Mouse (Mus musculus) liver, embryonic 14.5 days (tissue): ENCODE measurements around the gene Nicn1. TPM values are rescaled to one million over a fixed set of nuclear protein-coding genes. Genes with fewer than 3 reads are reported as not detected.

Experiments used
- ATAC-seq: fragments of 200-750 bp; cut with Nextera tagmentation; 2 replicates; pipeline ENCODE4 v1.8.0; 2017; ENCODE audit warnings: moderate number of reproducible peaks, mild to moderate bottlenecking, moderate library complexity; ENCODE audit not compliant: insufficient read depth
- DNase-seq, 3 experiments: peaks; one replicate each; pipeline ENCODE4 v3.0.0-alpha.2; 2012 to 2013; ENCODE audit warnings: low read depth in 3 of 3, low spot score in 3 of 3
- H3K27ac ChIP-seq: fragments of 300-500 bp; sonication (generic); 2 replicates; pipeline ENCODE4 v1.5.1; 2014; ENCODE audit warnings: moderate library complexity, mild to moderate bottlenecking, control low read depth, inconsistent platforms
- H3K27me3 ChIP-seq: fragments of 300-500 bp; sonication (generic); 2 replicates; pipeline ENCODE4 v1.6.1; 2014; ENCODE audit warnings: mild to moderate bottlenecking, low read length, moderate library complexity; ENCODE audit not compliant: control insufficient read depth, insufficient read depth
- H3K36me3 ChIP-seq: fragments of 300-500 bp; sonication (generic); replicated peaks from 2 replicates; pipeline ENCODE4 v1.6.1; 2014; ENCODE audit warnings: low read depth; ENCODE audit not compliant: control insufficient read depth, insufficient read depth
- H3K4me1 ChIP-seq, 2 experiments: fragments of 200-500 bp in 1 of 2; fragments of 300-500 bp in 1 of 2; sonication (generic) in 1 of 2; replicated peaks; 2 replicates each; pipeline ENCODE4 v1.6.1; 2012 to 2014; ENCODE audit warnings: antibody characterized with exemption in 1 of 2, inconsistent platforms in 1 of 2, low read length in 1 of 2; ENCODE audit not compliant: control insufficient read depth in 2 of 2, insufficient read depth in 2 of 2
- H3K4me2 ChIP-seq: fragments of 300-500 bp; sonication (generic); 2 replicates; pipeline ENCODE4 v1.6.1; 2014; ENCODE audit warnings: low read depth, mild to moderate bottlenecking, control low read depth, moderate library complexity
- H3K4me3 ChIP-seq, 2 experiments: fragments of 200-500 bp in 1 of 2; fragments of 300-500 bp in 1 of 2; sonication (generic) in 1 of 2; 2 replicates each; pipeline ENCODE4 v1.5.1; 2012 to 2014; ENCODE audit warnings: low read depth in 2 of 2, low read length in 2 of 2, mild to moderate bottlenecking in 2 of 2, control low read depth in 1 of 2, inconsistent platforms in 1 of 2, moderate library complexity in 1 of 2; ENCODE audit not compliant: insufficient read depth in 1 of 2
- H3K9ac ChIP-seq: fragments of 300-500 bp; sonication (generic); replicated peaks from 2 replicates; pipeline ENCODE4 v1.6.1; 2014; ENCODE audit warnings: mild to moderate bottlenecking, control low read depth, moderate library complexity
- H3K9me3 ChIP-seq: fragments of 300-500 bp; sonication (generic); 2 replicates; pipeline ENCODE4 v1.6.1; 2016; ENCODE audit warnings: low read length, mixed read lengths; ENCODE audit not compliant: control insufficient read depth
- CTCF ChIP-seq: IDR thresholded peaks from 2 replicates; pipeline ENCODE4 v1.5.1; 2016; ENCODE audit warnings: antibody characterized with exemption, low read depth, control low read depth
- EP300 ChIP-seq: IDR thresholded peaks from 2 replicates; pipeline ENCODE4 v1.6.1; 2016; ENCODE audit warnings: antibody characterized with exemption, low read depth
- WGBS: fragments of 180-500 bp; shearing (Covaris S2); extraction: QIAGEN DNeasy Blood & Tissue Kit; methylation state at CpG from one replicate; pipeline ENCODE4 v1.1.7; 2014; ENCODE audit not compliant: insufficient replicate concordance; 5-methylcytosine and 5-hydroxymethylcytosine counted together
- polyA plus RNA-seq, 2 experiments: library from polyadenylated mRNA; depleted of rRNA in 1 of 2; stranded (reverse) in 1 of 2; unstranded in 1 of 2; fragments of >200 nt; fragmentation: Nextera tagmentation in 1 of 2; extraction: Ambion mirVana in 1 of 2; gene quantifications; 2 replicates each; pipeline versions ENCODE4 v1.2.1 to v1.2.3; 2012 to 2014

The Nicn1 gene
- polyA plus RNA-seq, 2 experiments = 2.8 to 4.3 TPM

GRCm38 (mm10) chr9:108271941-108272340, 18.3 kb upstream of the Nicn1 start:
- WGBS = 24% methylated on average over 2 of the region's 2 CpGs
- no peak overlapping the region for H3K4me2 ChIP-seq
- H3K9ac ChIP-seq = no peak overlapping the region
- no peaks in the 10 kb centered on the region for H3K27me3 ChIP-seq
- H3K4me3 ChIP-seq = no peak overlapping the region
- peaks cover 0 to 7% of the 10 kb centered on the region in 2 experiments; a peak in 2 of 4 replicates for H3K4me1 ChIP-seq
- no peaks in the 10 kb centered on the region for H3K9me3 ChIP-seq
- no peak for DNase-seq
- no peak overlapping the region for H3K27ac ChIP-seq
- no peaks in the 10 kb centered on the region for H3K36me3 ChIP-seq
- no peak for TF ChIP-seq EP300
- TF ChIP-seq CTCF = no peak
- no peak for ATAC-seq

GRCm38 (mm10) chr9:108272691-108273090, 17.5 kb upstream of the Nicn1 start:
- peaks cover 0 to 7% of the 10 kb centered on the region in 2 experiments; a peak in 2 of 4 replicates for H3K4me1 ChIP-seq
- H3K4me2 ChIP-seq = no peak overlapping the region
- no peaks in the 10 kb centered on the region for H3K27me3 ChIP-seq
- ATAC-seq = no peak
- no peak overlapping the region for H3K4me3 ChIP-seq
- WGBS = 42% methylated on average over 5 of the region's 5 CpGs
- DNase-seq = no peak
- no peak for TF ChIP-seq CTCF
- TF ChIP-seq EP300 = no peak
- H3K9me3 ChIP-seq = no peaks in the 10 kb centered on the region
- H3K27ac ChIP-seq = no peak overlapping the region
- H3K36me3 ChIP-seq = no peaks in the 10 kb centered on the region
- H3K9ac ChIP-seq = no peak overlapping the region

- WGBS = 61% methylated on average over 4 of the region's 4 CpGs
- ATAC-seq = no peak
- Histone ChIP-seq H3K4me3 (no peak overlapping the region), H3K4me1 (peaks cover 0 to 7% of the 10 kb centered on the region in 2 experiments; a peak in 2 of 4 replicates), H3K27me3 (no peaks in the 10 kb centered on the region), H3K9ac (no peak overlapping the region), H3K36me3 (no peaks in the 10 kb centered on the region), H3K4me2 (no peak overlapping the region), H3K9me3 (no peaks in the 10 kb centered on the region), H3K27ac (no peak overlapping the region)
- TF ChIP-seq CTCF (no peak), EP300 (no peak)
- no peak for DNase-seq
Observed at GRCm38 (mm10) chr9:108273485-108273884, 16.7 kb upstream of the Nicn1 start.

GRCm38 (mm10) chr9:108274476-108275330, 15.5 kb upstream of the Nicn1 start:
- no peaks in the 10 kb centered on the region for H3K36me3 ChIP-seq
- H3K4me3 ChIP-seq = no peak overlapping the region
- H3K27me3 ChIP-seq = no peaks in the 10 kb centered on the region
- DNase-seq (no peak), ATAC-seq (no peak)
- no peak overlapping the region for H3K9ac ChIP-seq
- no peaks in the 10 kb centered on the region for H3K9me3 ChIP-seq
- peaks cover 0 to 7% of the 10 kb centered on the region in 2 experiments; a peak in 2 of 4 replicates for H3K4me1 ChIP-seq
- no peak overlapping the region for H3K27ac ChIP-seq
- WGBS = 57% methylated on average over 5 of the region's 5 CpGs
- TF ChIP-seq EP300 (no peak), CTCF (no peak)
- H3K4me2 ChIP-seq = no peak overlapping the region

- no peak for ATAC-seq
Observed at GRCm38 (mm10) chr9:108275331-108275659, 14.9 kb upstream of the Nicn1 start.

More at GRCm38 (mm10) chr9:108275331-108275659, 14.9 kb upstream of the Nicn1 start:
- H3K9ac ChIP-seq = no peak overlapping the region
- no peaks in the 10 kb centered on the region for H3K9me3 ChIP-seq
- no peak overlapping the region for H3K4me3 ChIP-seq
- H3K36me3 ChIP-seq = no peaks in the 10 kb centered on the region
- peaks cover 0 to 7% of the 10 kb centered on the region in 2 experiments; a peak in 2 of 4 replicates for H3K4me1 ChIP-seq
- DNase-seq = no peak
- TF ChIP-seq CTCF = no peak
- TF ChIP-seq EP300 = no peak
- H3K27ac ChIP-seq = no peak overlapping the region
- WGBS = 36% methylated on average over 6 of the region's 6 CpGs
- no peaks in the 10 kb centered on the region for H3K27me3 ChIP-seq
- H3K4me2 ChIP-seq = no peak overlapping the region
